23 mouse cellular contexts compared by ENCODE assay signal in the genomic region with DNA sequence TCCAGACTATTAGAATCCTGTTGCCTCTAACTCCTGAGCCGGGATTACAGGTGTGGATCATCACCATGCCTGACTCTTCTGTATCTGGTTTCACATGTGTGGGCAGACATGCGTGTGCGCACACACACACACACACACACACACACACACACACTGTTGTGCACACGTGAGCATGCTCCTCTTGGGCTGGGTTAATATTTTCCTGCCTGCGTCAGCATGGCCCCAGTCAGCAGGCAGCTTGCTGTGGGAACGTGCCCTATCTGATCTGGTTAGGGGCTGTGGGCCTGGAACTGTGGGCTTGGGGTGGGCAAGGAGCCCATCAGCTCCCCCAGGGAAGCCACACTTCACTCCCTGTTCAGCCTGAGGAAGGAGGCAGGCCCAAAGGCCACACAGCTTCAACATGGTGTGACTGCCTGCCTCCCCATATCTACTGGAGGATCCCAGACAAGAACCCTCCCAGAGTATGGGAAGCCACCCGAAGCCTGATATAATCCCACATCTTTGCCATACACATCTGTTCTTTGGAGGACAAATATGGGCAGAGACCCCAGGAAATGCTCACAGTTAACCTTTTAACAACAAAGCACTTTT. TPM values are rescaled to one million over a fixed set of nuclear protein-coding genes. Genes with fewer than 3 reads are reported as not detected.
DNase-seq lines count a peak whose midpoint lies in the region; ATAC-seq and TF ChIP-seq lines count a peak whose summit lies in the region.
"Had no signal": no experiment of that assay in that cellular context is flagged by ENCODE, and none has a peak within 500 bp of the region (broad histone marks: within the 10 kb centered on the region; RNA-seq: fewer than 3 reads in every experiment).

No protein-coding gene starts in this region.

- ATAC-seq in embryonic facial prominence, embryonic 12.5 days (ENCODE audit: insufficient number of reproducible peaks, insufficient read depth, low FRiP score, low TSS enrichment), result no peak
- peak; percentile 72 for ATAC-seq in kidney, embryonic 16.5 days (ENCODE audit: low FRiP score, low TSS enrichment)
- no peak for ATAC-seq in liver, embryonic 13.5 days (ENCODE audit: low read depth)
- ATAC-seq in megakaryocyte progenitor cell, adult 5-6 weeks (replicated peaks; ENCODE audit: poor library complexity), result no peak
- no peak for ATAC-seq in hindbrain, embryonic 16.5 days

- peak overlapping the region; percentile 15; the same call in 1 of the 2 replicates for H3K9ac ChIP-seq in embryonic facial prominence, embryonic 12.5 days
- H3K9ac ChIP-seq in ES-E14 (ENCODE audit: insufficient read depth, low read depth, low read length, poor library complexity, severe bottlenecking), result peak overlapping the region; percentile 2; the same call in 1 of the 2 replicates
- peak overlapping the region; percentile 46; the same call in 1 of the 2 replicates for H3K9ac ChIP-seq in kidney, embryonic 16.5 days (replicated peaks; ENCODE audit: low read length)
- peak overlapping the region; percentile 41 for H3K9ac ChIP-seq in liver, embryonic 13.5 days
- no peak overlapping the region for H3K9ac ChIP-seq in hindbrain, embryonic 16.5 days (ENCODE audit: low read depth, low read length)
- H3K9ac ChIP-seq: hindbrain, embryonic 14.5 days had no signal

- H3K27me3 ChIP-seq in embryonic facial prominence, embryonic 12.5 days, result no peaks in the 10 kb centered on the region
- no peaks in the 10 kb centered on the region for H3K27me3 ChIP-seq in embryonic facial prominence, embryonic 10.5 days (replicated peaks; ENCODE audit: low read depth, poor library complexity, severe bottlenecking)
- H3K27me3 ChIP-seq in kidney, embryonic 16.5 days (ENCODE audit: insufficient read depth, low read length), result no peaks in the 10 kb centered on the region
- no peaks in the 10 kb centered on the region for H3K27me3 ChIP-seq in liver, embryonic 13.5 days
- no peaks in the 10 kb centered on the region for H3K27me3 ChIP-seq in hindbrain, embryonic 16.5 days (replicated peaks; ENCODE audit: control insufficient read depth, insufficient read depth, low read length)

- H3K4me2 ChIP-seq in embryonic facial prominence, embryonic 12.5 days (replicated peaks), result no peak overlapping the region
- no peak overlapping the region for H3K4me2 ChIP-seq in kidney, embryonic 16.5 days (replicated peaks; ENCODE audit: low read depth, low read length)
- H3K4me2 ChIP-seq in liver, embryonic 13.5 days, result peak overlapping the region; percentile 6
- no peak overlapping the region for H3K4me2 ChIP-seq in hindbrain, embryonic 16.5 days (ENCODE audit: low read length)
- H3K4me2 ChIP-seq: hindbrain, embryonic 14.5 days; midbrain, embryonic 11.5 days had no signal

- H3K4me3 ChIP-seq in embryonic facial prominence, embryonic 12.5 days, result no peak overlapping the region
- H3K4me3 ChIP-seq in embryonic facial prominence, embryonic 10.5 days, result no peak overlapping the region
- no peak overlapping the region for H3K4me3 ChIP-seq in ES-E14 (ENCODE audit: insufficient read depth in 1 of 2, low read depth in 1 of 2, low read length in 2 of 2, poor library complexity in 1 of 2, severe bottlenecking in 1 of 2)
- no peak overlapping the region for H3K4me3 ChIP-seq in kidney, embryonic 16.5 days (ENCODE audit: low read length)
- no peak overlapping the region for H3K4me3 ChIP-seq in liver, embryonic 13.5 days (replicated peaks)
- H3K4me3 ChIP-seq in hindbrain, embryonic 16.5 days (ENCODE audit: low read length), result no peak overlapping the region

- no peaks in the 10 kb centered on the region for H3K36me3 ChIP-seq in embryonic facial prominence, embryonic 12.5 days
- H3K36me3 ChIP-seq in embryonic facial prominence, embryonic 10.5 days (replicated peaks), result no peaks in the 10 kb centered on the region
- H3K36me3 ChIP-seq in ES-E14 (ENCODE audit: control insufficient read depth, insufficient read depth, low read length, poor library complexity, severe bottlenecking), result no peaks in the 10 kb centered on the region
- no peaks in the 10 kb centered on the region for H3K36me3 ChIP-seq in kidney, embryonic 16.5 days (ENCODE audit: insufficient read depth, low read length)
- no peaks in the 10 kb centered on the region for H3K36me3 ChIP-seq in liver, embryonic 13.5 days
- no peaks in the 10 kb centered on the region for H3K36me3 ChIP-seq in hindbrain, embryonic 16.5 days (ENCODE audit: control insufficient read depth, insufficient read depth, low read length)

- H3K27ac ChIP-seq in embryonic facial prominence, embryonic 12.5 days, result no peak overlapping the region
- no peak overlapping the region for H3K27ac ChIP-seq in embryonic facial prominence, embryonic 10.5 days (replicated peaks)
- H3K27ac ChIP-seq in ES-E14 (ENCODE audit: insufficient read depth, low read depth, low read length, poor library complexity, severe bottlenecking), result no peak overlapping the region
- H3K27ac ChIP-seq in kidney, embryonic 16.5 days (ENCODE audit: low read length), result peak overlapping the region; percentile 91
- H3K27ac ChIP-seq in liver, embryonic 13.5 days, result peak overlapping the region; percentile 67
- H3K27ac ChIP-seq in hindbrain, embryonic 16.5 days (ENCODE audit: low read depth, low read length), result no peak overlapping the region
- H3K27ac ChIP-seq: hindbrain, embryonic 14.5 days had no signal

- peaks cover 9% of the 10 kb centered on the region; the same call in 1 of the 2 replicates for H3K4me1 ChIP-seq in embryonic facial prominence, embryonic 12.5 days
- H3K4me1 ChIP-seq in embryonic facial prominence, embryonic 10.5 days, result peaks cover 7% of the 10 kb centered on the region; the same call in 1 of the 2 replicates
- H3K4me1 ChIP-seq in ES-E14 (ENCODE audit: control insufficient read depth in 2 of 2, insufficient read depth in 2 of 2, low read length in 2 of 2, poor library complexity in 1 of 2), result peaks cover 0 to 19% of the 10 kb centered on the region in 2 experiments; a peak in 2 of 4 replicates
- peaks cover 25% of the 10 kb centered on the region for H3K4me1 ChIP-seq in kidney, embryonic 16.5 days (ENCODE audit: insufficient read depth, low read length)
- H3K4me1 ChIP-seq in liver, embryonic 13.5 days (replicated peaks), result peaks cover 44% of the 10 kb centered on the region
- H3K4me1 ChIP-seq in hindbrain, embryonic 16.5 days (ENCODE audit: control insufficient read depth, insufficient read depth, low read depth, low read length), result no peaks in the 10 kb centered on the region

- in situ Hi-C loops in ES-E14 (cut with MboI; ENCODE audit: low sequenced_read_pairs in 2 of 2, unreplicated experiment in 2 of 2), result loop anchor here in 1 of 2 experiments (5.0 kb wide), 1 partner anchor 60 kb away; no protein-coding TSS in a partner anchor

- DNase-seq in embryonic facial prominence, embryonic 10.5 days (ENCODE audit: low spot score), result no peak
- no peak for DNase-seq in ES-E14 (ENCODE audit: low read depth, low spot score)
- no peak for DNase-seq in liver, embryonic 13.5 days
- DNase-seq in lung, postnatal 25 days (ENCODE audit: low spot score), result no peak
- DNase-seq: adrenal gland, postnatal 10 days; gastrocnemius, postnatal 10 days; heart, postnatal 10 days; lung, postnatal 14 days; thymus, adult 2 months had no signal

- H3K9me3 ChIP-seq in embryonic facial prominence, embryonic 12.5 days, result no peaks in the 10 kb centered on the region
- H3K9me3 ChIP-seq in embryonic facial prominence, embryonic 10.5 days, result no peaks in the 10 kb centered on the region
- no peaks in the 10 kb centered on the region for H3K9me3 ChIP-seq in ES-E14 (ENCODE audit: control insufficient read depth, insufficient read depth, low read depth, low read length)
- H3K9me3 ChIP-seq in kidney, embryonic 16.5 days (ENCODE audit: low read length), result no peaks in the 10 kb centered on the region
- H3K9me3 ChIP-seq in liver, embryonic 13.5 days (replicated peaks), result no peaks in the 10 kb centered on the region
- no peaks in the 10 kb centered on the region for H3K9me3 ChIP-seq in hindbrain, embryonic 16.5 days (ENCODE audit: control insufficient read depth, low read length)

- WGBS in embryonic facial prominence, embryonic 12.5 days, result 62% methylated on average over 7 of the region's 7 CpGs
- WGBS in embryonic facial prominence, embryonic 10.5 days, result 67% methylated on average over 7 of the region's 7 CpGs
- WGBS in kidney, embryonic 16.5 days, result 43% methylated on average over 7 of the region's 7 CpGs
- WGBS in liver, embryonic 13.5 days (ENCODE audit: insufficient replicate concordance), result 67% methylated on average over 7 of the region's 7 CpGs
- WGBS in hindbrain, embryonic 16.5 days, result 60% methylated on average over 7 of the region's 7 CpGs

TF ChIP-seq in ES-E14, 5 proteins besides CTCF, POLR2A, EP300 and RAD21:
- no peak for TF ChIP-seq ZC3H11A (IDR thresholded peaks at IDR 0.05; ENCODE audit: borderline replicate concordance, low read depth, low read length)
- TF ChIP-seq CHD2 (IDR thresholded peaks at IDR 0.05; ENCODE audit: low read depth, low read length), result no peak
- TF ChIP-seq ZNF384 (IDR thresholded peaks at IDR 0.05; ENCODE audit: low read depth, low read length), result no peak
- no peak for TF ChIP-seq HCFC1 (IDR thresholded peaks at IDR 0.05; ENCODE audit: borderline replicate concordance, insufficient read depth, low read length)
- TF ChIP-seq MAFK (IDR thresholded peaks at IDR 0.05; ENCODE audit: insufficient read depth, low read depth, low read length), result no peak

RNA-seq across cellular contexts. Expression of gene Aqp7, which starts 8.9 kb away (rescaled TPM):
- polyA plus RNA-seq in embryonic facial prominence, embryonic 12.5 days (2016; fragmentation: Nextera tagmentation; extraction: Ambion mirVana), result 0.14 TPM in 1 of 2 replicates, not detected in the other
- polyA plus RNA-seq in embryonic facial prominence, embryonic 10.5 days (2016; fragmentation: Nextera tagmentation; extraction: Ambion mirVana), result 0.06 TPM in 1 of 2 replicates, not detected in the other
- total RNA-seq in ES-E14 (2012; rRNA removed), result 0.11 TPM in 1 of 2 replicates, not detected in the other
- polyA plus RNA-seq in kidney, embryonic 16.5 days (2015; fragmentation: Nextera tagmentation; extraction: Ambion mirVana), result 1.2 and 2.4 TPM in 2 replicates
- 1.2 and 1.4 TPM in 2 replicates for polyA plus RNA-seq in liver, embryonic 13.5 days (2015; fragmentation: Nextera tagmentation; extraction: Ambion mirVana)
- total RNA-seq in megakaryocyte progenitor cell, adult 5-6 weeks (2015), result 0.20 TPM in 1 of 2 replicates, not detected in the other
- total RNA-seq in megakaryocyte progenitor cell, adult 5-6 weeks (2017), result not detected in 2 replicates
- 0.07 TPM in 1 of 2 replicates, not detected in the other for polyA plus RNA-seq in hindbrain, embryonic 16.5 days (2015; fragmentation: Nextera tagmentation; extraction: Ambion mirVana)
- total RNA-seq: CH12.LX; layer of hippocampus, postnatal 25 days; left cerebral cortex, postnatal 14 days; neutrophil, adult 5-6 weeks had no signal
- polyA plus RNA-seq: brain, embryonic 14.5 days; embryonic facial prominence, embryonic 11.5 days; hindbrain, embryonic 14.5 days; midbrain, embryonic 11.5 days had no signal

RNA-seq across cellular contexts. Expression of gene Aqp3, which starts 41.1 kb away (rescaled TPM):
- 2.1 and 2.7 TPM in 2 replicates for polyA plus RNA-seq in embryonic facial prominence, embryonic 12.5 days (2016; fragmentation: Nextera tagmentation; extraction: Ambion mirVana)
- 2.9 and 4.5 TPM in 2 replicates for polyA plus RNA-seq in embryonic facial prominence, embryonic 10.5 days (2016; fragmentation: Nextera tagmentation; extraction: Ambion mirVana)
- 62.9 and 87.0 TPM in 2 replicates for total RNA-seq in ES-E14 (2012; rRNA removed)
- polyA plus RNA-seq in kidney, embryonic 16.5 days (2015; fragmentation: Nextera tagmentation; extraction: Ambion mirVana), result 55.3 and 56.8 TPM in 2 replicates
- 13.8 and 14.7 TPM in 2 replicates for polyA plus RNA-seq in liver, embryonic 13.5 days (2015; fragmentation: Nextera tagmentation; extraction: Ambion mirVana)
- total RNA-seq in megakaryocyte progenitor cell, adult 5-6 weeks (2015), result not detected in 2 replicates
- total RNA-seq in megakaryocyte progenitor cell, adult 5-6 weeks (2017), result not detected in 2 replicates
- polyA plus RNA-seq in hindbrain, embryonic 16.5 days (2015; fragmentation: Nextera tagmentation; extraction: Ambion mirVana), result 0.16 TPM in 1 of 2 replicates, not detected in the other
- total RNA-seq: CH12.LX; gastrocnemius, postnatal 10 days; heart, adult 8-10 months; layer of hippocampus, postnatal 25 days; left cerebral cortex, postnatal 14 days; liver, adult 2 months had no signal
- polyA plus RNA-seq: liver, adult 2 months had no signal

Comparison
In these comparisons a context has a peak if more than half of its experiments do, and no peak if none do; other contexts are left out.
1. H3K27ac ChIP-seq: peak in kidney, embryonic 16.5 days (single experiment) and liver, embryonic 13.5 days (single experiment); none in embryonic facial prominence, embryonic 12.5 days (single experiment), embryonic facial prominence, embryonic 10.5 days (single experiment), ES-E14 (single experiment) and hindbrain, embryonic 16.5 days (single experiment).